16 mouse cellular contexts compared by ENCODE assay signal in the genomic region with DNA sequence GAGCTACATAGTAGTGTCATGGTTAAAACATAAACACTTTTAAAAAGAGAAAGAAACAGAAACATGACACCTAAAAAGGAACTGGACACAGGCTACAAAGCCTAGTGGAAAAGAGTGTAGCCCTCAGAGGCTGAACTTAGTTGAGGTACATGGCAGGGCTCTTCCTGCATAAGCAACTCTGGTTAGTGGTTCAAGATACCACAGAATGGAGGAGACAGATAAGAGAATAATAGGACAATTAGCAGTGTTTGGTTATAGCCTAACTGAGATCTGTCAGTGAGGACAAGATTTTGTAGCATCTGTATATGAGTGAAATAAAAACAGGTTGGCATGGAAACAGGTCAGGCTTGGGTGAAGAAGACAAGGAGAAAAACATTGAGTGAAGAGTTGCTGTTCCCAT.
"Had no signal": no experiment of that assay in that cellular context is flagged by ENCODE, and none has a peak within 500 bp of the region (broad histone marks: within the 10 kb centered on the region; RNA-seq: fewer than 3 reads in every experiment).

No protein-coding gene starts in this region.

- H3K4me3 ChIP-seq: megakaryocyte, embryonic 14.5 days; midbrain, embryonic 10.5 days; midbrain, embryonic 12.5 days; myocyte; neural tube, embryonic 12.5 days had no signal

- H3K36me3 ChIP-seq: midbrain, embryonic 10.5 days; midbrain, embryonic 12.5 days; neural tube, embryonic 12.5 days had no signal

- H3K4me1 ChIP-seq: megakaryocyte, embryonic 14.5 days; midbrain, embryonic 10.5 days; midbrain, embryonic 12.5 days; neural tube, embryonic 12.5 days had no signal

- H3K9me3 ChIP-seq: megakaryocyte, embryonic 14.5 days; midbrain, embryonic 10.5 days; midbrain, embryonic 12.5 days; neural tube, embryonic 12.5 days had no signal

- ATAC-seq: midbrain, embryonic 16.5 days had no signal

- H3K27ac ChIP-seq: liver, embryonic 14.5 days; midbrain, embryonic 10.5 days; midbrain, embryonic 12.5 days; neural tube, embryonic 12.5 days had no signal

- DNase-seq: lung, adult 18-20 months; lung, embryonic 14.5 days; lung, postnatal 10 days; lung, postnatal 4 days; midbrain, embryonic 14.5 days; right cerebral cortex, postnatal 14 days; thymus, adult 18-20 months; thymus, postnatal 14 days; thymus, postnatal 36 days had no signal

- H3K27me3 ChIP-seq: midbrain, embryonic 12.5 days; neural tube, embryonic 12.5 days had no signal
